Mouse (Mus musculus) MEL (cell line): ENCODE results near the gene Mnx1. TPM values are rescaled to one million over a fixed set of nuclear protein-coding genes. Genes with fewer than 3 reads are reported as not detected.

Source experiments
- DNase-seq: peaks from one replicate; pipeline ENCODE4 v3.0.0; 2011; ENCODE audit warnings: low read depth, low spot score
- H3K27ac ChIP-seq: 2 replicates; pipeline ENCODE4 v1.5.1; 2012; ENCODE audit warnings: low read depth, mild to moderate bottlenecking, control low read depth, low read length, moderate library complexity; ENCODE audit not compliant: control insufficient read depth
- H3K27me3 ChIP-seq, 2 experiments: fragments of 150-350 bp in 1 of 2; sonication (generic) in 1 of 2; 2 replicates each; pipeline ENCODE4 v1.6.1; 2012; ENCODE audit warnings: low read length in 2 of 2, mild to moderate bottlenecking in 2 of 2, improper control_type of control experiment in 1 of 2, moderate library complexity in 1 of 2; ENCODE audit not compliant: insufficient read depth in 2 of 2, control insufficient read depth in 1 of 2
- H3K36me3 ChIP-seq, 2 experiments: 2 replicates each; pipeline ENCODE4 v1.6.1; 2012 to 2014; ENCODE audit warnings: low read length in 2 of 2, improper control_type of control experiment in 1 of 2, inconsistent platforms in 1 of 2, mild to moderate bottlenecking in 1 of 2; ENCODE audit not compliant: insufficient read depth in 2 of 2, control insufficient read depth in 1 of 2
- H3K4me1 ChIP-seq, 2 experiments: fragments of 150-350 bp in 1 of 2; sonication (generic) in 1 of 2; 2 replicates each; pipeline ENCODE4 v1.6.1; 2012; ENCODE audit warnings: low read length in 2 of 2, improper control_type of control experiment in 1 of 2, mild to moderate bottlenecking in 1 of 2; ENCODE audit not compliant: insufficient read depth in 2 of 2, control insufficient read depth in 1 of 2
- H3K4me3 ChIP-seq, 2 experiments: fragments of 150-350 bp in 1 of 2; sonication (generic) in 1 of 2; 2 replicates each; pipeline ENCODE4 v1.5.1; 2012; ENCODE audit warnings: low read depth in 2 of 2, low read length in 2 of 2, mild to moderate bottlenecking in 2 of 2, moderate library complexity in 2 of 2, control low read depth in 1 of 2, improper control_type of control experiment in 1 of 2; ENCODE audit not compliant: control insufficient read depth in 1 of 2, insufficient read depth in 1 of 2
- H3K79me2 ChIP-seq: 2 replicates; pipeline ENCODE4 v1.6.1; 2012; ENCODE audit warnings: mild to moderate bottlenecking, low read length, moderate library complexity; ENCODE audit not compliant: control insufficient read depth, poor library complexity, insufficient read depth
- H3K9ac ChIP-seq: 2 replicates; pipeline ENCODE4 v1.6.1; 2012; ENCODE audit warnings: low read depth, mild to moderate bottlenecking, control low read depth, low read length, moderate library complexity; ENCODE audit not compliant: control insufficient read depth, poor library complexity, severe bottlenecking
- H3K9me3 ChIP-seq: fragments of 150-350 bp; sonication (generic); replicated peaks from 2 replicates; pipeline ENCODE4 v1.6.1; 2012; ENCODE audit warnings: mild to moderate bottlenecking, low read length, improper control_type of control experiment, moderate library complexity; ENCODE audit not compliant: insufficient read depth
- BHLHE40 ChIP-seq: IDR thresholded peaks from 2 replicates; pipeline ENCODE4 v1.6.1; 2012; ENCODE audit warnings: low read depth, mild to moderate bottlenecking, inconsistent platforms, low read length, improper control_type of control experiment, borderline replicate concordance
- CHD1 ChIP-seq: IDR thresholded peaks from 2 replicates; pipeline ENCODE4 v1.6.1; 2012; ENCODE audit warnings: low read depth, mild to moderate bottlenecking, inconsistent platforms, low read length, improper control_type of control experiment
- CHD2 ChIP-seq: IDR thresholded peaks from 2 replicates; pipeline ENCODE4 v1.6.1; 2011; ENCODE audit warnings: low read length, improper control_type of control experiment
- ELF1 ChIP-seq: IDR thresholded peaks from 2 replicates; pipeline ENCODE4 v1.6.1; 2014; ENCODE audit warnings: low read depth, mild to moderate bottlenecking, inconsistent platforms, low read length, improper control_type of control experiment, moderate library complexity
- HCFC1 ChIP-seq: IDR thresholded peaks from 2 replicates; pipeline ENCODE4 v1.6.1; 2012; ENCODE audit warnings: low read depth, mild to moderate bottlenecking, inconsistent platforms, low read length, improper control_type of control experiment, moderate library complexity
- KAT2A ChIP-seq: conservative IDR thresholded peaks from 2 replicates; pipeline ENCODE4 v1.6.1; 2012; ENCODE audit warnings: low read depth, low read length, improper control_type of control experiment, inconsistent platforms
- MAFK ChIP-seq: IDR thresholded peaks from 2 replicates; pipeline ENCODE4 v1.6.1; 2011; ENCODE audit warnings: low read depth, mild to moderate bottlenecking, low read length, improper control_type of control experiment, borderline replicate concordance
- MEF2A ChIP-seq: IDR thresholded peaks from 2 replicates; pipeline ENCODE4 v1.6.1; 2014; ENCODE audit warnings: low read depth, mild to moderate bottlenecking, inconsistent platforms, low read length, improper control_type of control experiment; ENCODE audit not compliant: poor library complexity, insufficient replicate concordance, severe bottlenecking; ENCODE audit errors: extremely low read depth
- MXI1 ChIP-seq: IDR thresholded peaks from 2 replicates; pipeline ENCODE4 v1.6.1; 2011; ENCODE audit warnings: mild to moderate bottlenecking, low read depth, low read length, improper control_type of control experiment
- MYC ChIP-seq: IDR thresholded peaks from 2 replicates; pipeline ENCODE4 v1.6.1; 2011; ENCODE audit warnings: low read depth, mild to moderate bottlenecking, low read length, improper control_type of control experiment, moderate library complexity
- POLR2AphosphoS2 ChIP-seq: IDR thresholded peaks from 2 replicates; pipeline ENCODE4 v1.6.1; 2011; ENCODE audit warnings: low read length, improper control_type of control experiment
- POLR2AphosphoS5 ChIP-seq: IDR thresholded peaks from 2 replicates; pipeline ENCODE4 v1.6.1; 2012; ENCODE audit warnings: low read depth, borderline replicate concordance, mild to moderate bottlenecking, inconsistent platforms, low read length, moderate library complexity, mixed read lengths
- RAD21 ChIP-seq: IDR thresholded peaks from 2 replicates; pipeline ENCODE4 v1.6.1; 2011; ENCODE audit warnings: mild to moderate bottlenecking, low read depth, low read length, improper control_type of control experiment
- SMC3 ChIP-seq: IDR thresholded peaks from 2 replicates; pipeline ENCODE4 v1.6.1; 2011; ENCODE audit warnings: low read depth, low read length, improper control_type of control experiment
- TAL1 ChIP-seq: IDR thresholded peaks from 2 replicates; pipeline ENCODE4 v1.6.1; 2012; ENCODE audit warnings: mild to moderate bottlenecking, inconsistent platforms, low read length, moderate library complexity, mixed read lengths
- TBP ChIP-seq: IDR thresholded peaks from 2 replicates; pipeline ENCODE4 v1.8.0; 2011; ENCODE audit warnings: low read depth, low read length, improper control_type of control experiment
- UBTF ChIP-seq: IDR thresholded peaks from 2 replicates; pipeline ENCODE4 v1.6.1; 2012; ENCODE audit warnings: low read depth, mild to moderate bottlenecking, inconsistent platforms, low read length, improper control_type of control experiment, moderate library complexity, borderline replicate concordance; ENCODE audit not compliant: insufficient read depth
- ZC3H11A ChIP-seq: IDR thresholded peaks from 2 replicates; pipeline ENCODE4 v1.6.1; 2012; ENCODE audit warnings: low read depth, mild to moderate bottlenecking, inconsistent platforms, low read length, improper control_type of control experiment
- ZNF384 ChIP-seq: IDR thresholded peaks from 2 replicates; pipeline ENCODE4 v1.6.1; 2012; ENCODE audit warnings: low read depth, mild to moderate bottlenecking, inconsistent platforms, low read length, improper control_type of control experiment
- polyA plus RNA-seq, 2 experiments: library from polyadenylated mRNA; stranded (reverse) in 1 of 2; unstranded in 1 of 2; fragments of >175 nt in 1 of 2; fragments of >200 nt in 1 of 2; gene quantifications; 2 replicates each; pipeline versions ENCODE4 v1.2.1 to v1.2.4; 2012; ENCODE audit warnings: low replicate concordance in 2 of 2, low read depth in 1 of 2; ENCODE audit not compliant: insufficient read length in 2 of 2, insufficient read depth in 1 of 2, missing spikeins in 1 of 2
- total RNA-seq: library from RNA; depleted of rRNA; stranded (reverse); fragments of 300-350 nt; gene quantifications from 2 replicates; pipeline ENCODE4 v1.2.3, GENCODE M21; 2012

Mnx1 gene
- total and polyA plus RNA-seq, 3 experiments = not detected

- Histone ChIP-seq H3K4me1 (no peaks in the 10 kb centered on the region), H3K9me3 (no peaks in the 10 kb centered on the region), H3K36me3 (no peaks in the 10 kb centered on the region), H3K27ac (no peak overlapping the region), H3K79me2 (no peaks in the 10 kb centered on the region), H3K27me3 (peaks cover 0 to 7% of the 10 kb centered on the region in 2 experiments; a peak in 2 of 4 replicates), H3K9ac (no peak overlapping the region), H3K4me3 (no peak overlapping the region)
- TF ChIP-seq ZC3H11A = no peak
- no peak for TF ChIP-seq BHLHE40
- no peak for TF ChIP-seq RAD21
- no peak for TF ChIP-seq KAT2A
- no peak for TF ChIP-seq TAL1
- TF ChIP-seq MAFK = no peak
- TF ChIP-seq UBTF = no peak
- no peak for TF ChIP-seq HCFC1
- no peak for TF ChIP-seq SMC3
- no peak for TF ChIP-seq MEF2A
- no peak for TF ChIP-seq TBP
- TF ChIP-seq CHD2 = no peak
- no peak for TF ChIP-seq POLR2AphosphoS5
- no peak for DNase-seq
These were observed 28.7 kb upstream of the Mnx1 start for GRCm38 (mm10) chr5:29507013-29507412.

- Histone ChIP-seq H3K27ac (no peak overlapping the region), H3K36me3 (no peaks in the 10 kb centered on the region), H3K4me3 (no peak overlapping the region), H3K9ac (no peak overlapping the region), H3K4me1 (no peaks in the 10 kb centered on the region), H3K79me2 (no peaks in the 10 kb centered on the region), H3K27me3 (peaks cover 8 to 23% of the 10 kb centered on the region in 2 experiments), H3K9me3 (no peaks in the 10 kb centered on the region)
- TF ChIP-seq ELF1 = no peak
- TF ChIP-seq MYC = no peak
- no peak for TF ChIP-seq ZNF384
- no peak for TF ChIP-seq MAFK
- no peak for TF ChIP-seq MXI1
- TF ChIP-seq TBP = no peak
- no peak for TF ChIP-seq POLR2AphosphoS2
- TF ChIP-seq CHD1 = no peak
- DNase-seq = no peak
These were observed 9.1 kb upstream of the Mnx1 start for GRCm38 (mm10) chr5:29487321-29487720.
